Mouse (Mus musculus) intestine, embryonic 15.5 days (tissue): ENCODE measurements at regions not wholly inside any gene's neighbourhood (a gene's known extent, or its start where the extent isn't known, plus 50 kb on each side); places are given as distances from the start of the nearest gene placed in this dataset.

Experiments used
- ATAC-seq: fragments of 200-750 bp; cut with Nextera tagmentation; 2 replicates; pipeline ENCODE4 v1.8.0; 2017; ENCODE audit warnings: moderate TSS enrichment, moderate library complexity
- H3K27ac ChIP-seq: fragments of 300-500 bp; sonication (generic); 2 replicates; pipeline ENCODE4 v1.5.1; 2015; ENCODE audit warnings: mild to moderate bottlenecking, inconsistent platforms
- H3K27me3 ChIP-seq: fragments of 300-500 bp; sonication (generic); replicated peaks from 2 replicates; pipeline ENCODE4 v1.6.1; 2015; ENCODE audit warnings: inconsistent platforms
- H3K36me3 ChIP-seq: fragments of 300-500 bp; sonication (generic); 2 replicates; pipeline ENCODE4 v1.6.1; 2015; ENCODE audit warnings: inconsistent platforms
- H3K4me1 ChIP-seq: fragments of 300-500 bp; sonication (generic); replicated peaks from 2 replicates; pipeline ENCODE4 v1.6.1; 2015; ENCODE audit warnings: inconsistent platforms
- H3K4me2 ChIP-seq: fragments of 300-500 bp; sonication (generic); replicated peaks from 2 replicates; pipeline ENCODE4 v1.6.1; 2015; ENCODE audit warnings: mild to moderate bottlenecking, inconsistent platforms
- H3K4me3 ChIP-seq: fragments of 300-500 bp; sonication (generic); replicated peaks from 2 replicates; pipeline ENCODE4 v1.5.1; 2015; ENCODE audit warnings: inconsistent platforms
- H3K9ac ChIP-seq: fragments of 300-500 bp; sonication (generic); 2 replicates; pipeline ENCODE4 v1.6.1; 2015; ENCODE audit warnings: inconsistent platforms
- H3K9me3 ChIP-seq: fragments of 300-500 bp; sonication (generic); 2 replicates; pipeline ENCODE4 v1.6.1; 2016; ENCODE audit warnings: inconsistent platforms
- WGBS: fragments of 180-500 bp; shearing (Covaris S2); methylation state at CpG from one replicate; pipeline ENCODE4 v1.1.7; 2015; 5-methylcytosine and 5-hydroxymethylcytosine counted together

DNA sequence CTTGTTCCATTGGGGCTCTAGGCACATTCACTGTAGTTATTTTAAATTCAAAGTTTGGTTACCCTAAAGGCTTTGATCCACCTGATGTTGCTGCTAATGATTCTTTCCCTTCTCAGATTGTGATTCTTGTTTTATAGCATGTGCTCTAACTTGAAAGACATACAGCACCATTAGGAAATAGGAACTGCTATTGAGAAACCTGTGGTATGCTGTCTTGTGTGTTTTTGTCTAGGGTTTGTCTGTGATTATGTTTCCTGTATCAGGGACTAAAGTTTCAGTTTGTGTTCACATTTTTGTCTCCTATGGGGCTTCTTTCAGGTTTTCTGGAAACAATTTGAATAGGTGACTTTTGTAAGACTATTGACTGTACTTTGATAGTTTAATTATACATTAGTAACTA, 63.5 kb upstream of the Hgf start:
- Histone ChIP-seq H3K4me3 (no peak overlapping the region), H3K9ac (no peak overlapping the region), H3K27me3 (no peaks in the 10 kb centered on the region), H3K4me1 (no peaks in the 10 kb centered on the region), H3K36me3 (no peaks in the 10 kb centered on the region), H3K9me3 (no peaks in the 10 kb centered on the region), H3K4me2 (no peak overlapping the region), H3K27ac (no peak overlapping the region)
- no peak for ATAC-seq

DNA sequence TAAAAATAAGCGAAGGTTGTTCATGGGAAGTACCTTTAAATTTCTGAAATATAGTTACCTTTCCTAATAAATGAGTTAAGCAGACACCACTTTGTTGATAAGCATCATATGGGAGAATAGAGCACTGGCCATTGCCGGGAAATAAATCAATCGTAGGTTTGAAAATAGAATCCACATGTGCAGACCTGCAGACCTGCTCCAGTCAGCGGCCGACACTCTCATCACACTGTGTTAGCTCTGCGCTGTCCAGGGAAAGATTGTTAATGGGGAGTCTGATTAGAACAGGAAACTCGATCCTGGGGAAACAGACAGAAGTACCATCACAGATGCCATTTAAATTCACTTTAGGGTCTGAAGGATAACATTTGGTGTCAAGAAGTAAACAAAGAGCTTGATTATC, 53.4 kb upstream of the Hgf start:
- H3K27me3 ChIP-seq: no peaks in the 10 kb centered on the region
- ATAC-seq: no peak
- no peaks in the 10 kb centered on the region for H3K9me3 ChIP-seq
- H3K4me2 ChIP-seq: no peak overlapping the region
- H3K36me3 ChIP-seq: no peaks in the 10 kb centered on the region
- H3K27ac ChIP-seq: no peak overlapping the region
- 30% methylated on average over 7 of the region's 7 CpGs for WGBS
- no peaks in the 10 kb centered on the region for H3K4me1 ChIP-seq
- H3K9ac ChIP-seq: no peak overlapping the region
- no peak overlapping the region for H3K4me3 ChIP-seq
